Mouse (Mus musculus): ENCODE results near the gene Scd4. TPM values are rescaled to one million over a fixed set of nuclear protein-coding genes. Genes with fewer than 3 reads are reported as not detected.

Scd4 gene
- 0.39 TPM for polyA plus RNA-seq (2017; shearing (Covaris generic))

DNA sequence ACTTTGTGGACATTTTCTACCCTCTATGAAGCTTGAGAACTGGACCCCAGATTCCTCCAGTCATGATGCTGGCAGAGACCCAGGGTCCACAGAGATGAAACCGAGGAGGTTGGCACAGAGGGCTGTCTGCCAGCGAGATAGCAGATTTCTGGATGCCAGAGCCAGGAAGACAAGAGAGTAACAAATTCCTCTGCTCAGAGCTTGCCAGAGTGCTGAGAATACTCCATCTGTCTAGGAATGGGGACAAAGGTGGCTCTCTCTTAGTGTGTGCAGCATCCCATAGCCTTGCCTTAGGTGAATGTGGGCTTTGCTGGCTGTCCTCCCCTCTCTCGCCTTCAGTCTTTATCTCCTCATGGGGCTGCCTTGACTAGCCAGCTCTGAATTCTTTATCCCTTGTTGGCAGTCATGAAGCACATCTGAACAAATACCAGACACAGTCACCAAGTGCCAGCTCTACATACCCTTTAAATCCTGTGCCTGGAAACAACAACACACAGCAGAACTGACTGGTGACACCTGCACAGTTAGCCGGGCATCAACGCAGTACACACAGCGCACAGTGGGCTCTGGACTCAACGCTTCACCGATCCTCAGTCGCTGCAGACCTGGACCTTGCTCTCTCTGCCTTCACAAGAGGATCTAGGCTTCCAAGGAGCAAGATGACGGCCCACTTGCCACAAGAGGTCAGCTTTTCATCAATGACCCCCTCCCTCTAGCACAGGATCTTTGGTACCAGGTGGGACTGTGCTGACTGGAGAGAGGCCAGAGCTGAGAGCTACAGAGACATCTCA lies at the start of gene Scd4:
Gene Scd4, plus strand, starts transcription at position 260 of the 791 bp plus-strand sequence.

DNA sequence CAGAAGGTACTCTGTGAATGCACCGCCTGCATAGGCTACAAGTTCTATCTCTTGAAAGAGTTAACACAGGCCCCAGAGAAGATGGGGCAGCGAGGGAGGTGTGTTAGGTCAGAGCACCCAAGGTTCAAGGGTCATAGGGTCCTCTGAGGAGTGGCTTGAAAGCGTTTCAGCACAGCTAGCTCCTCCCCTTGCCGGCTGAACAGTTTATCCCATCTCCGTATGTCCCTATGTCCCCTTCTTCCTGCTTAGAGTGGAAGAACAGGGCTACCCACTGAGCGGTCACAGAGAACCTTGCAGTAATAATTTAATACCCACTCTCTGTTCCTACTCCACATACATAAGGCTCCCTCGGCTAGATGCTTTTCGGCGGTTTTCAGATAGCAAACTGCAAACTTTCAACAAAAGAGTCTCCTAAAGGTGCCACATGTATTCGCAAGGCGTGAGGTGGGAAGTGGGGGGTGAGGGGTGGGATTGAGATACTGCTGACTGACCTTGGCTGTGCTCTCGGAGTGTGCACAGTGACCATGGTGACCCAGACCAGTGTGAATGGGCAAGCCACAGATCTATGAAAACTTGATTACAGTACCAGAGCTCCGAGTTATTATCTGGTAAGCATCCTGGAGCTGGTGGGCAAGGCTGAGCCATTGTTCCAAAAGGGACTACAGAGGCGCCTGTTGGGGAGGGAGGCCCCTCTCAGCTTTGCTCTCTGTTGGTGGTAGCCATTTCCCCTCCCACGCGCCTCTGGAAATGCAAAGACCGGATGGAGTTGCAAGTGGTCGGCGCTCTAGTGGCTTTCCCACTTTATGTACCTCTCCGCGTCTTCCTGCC lies 39.7 kb upstream of the Scd4 start, which contains the start of gene Scd2:
Gene Scd2, plus strand, starts transcription at position 734 of the 828 bp plus-strand sequence.

Other genes starting within 250 kb of the Scd4 start
- 33.9 TPM for gene Chuk, start 225.6 kb upstream of the Scd4 start, polyA plus RNA-seq (2017; shearing (Covaris generic))
- gene Cwf19l1, start 197.2 kb upstream of the Scd4 start, polyA plus RNA-seq (2017; shearing (Covaris generic)) = 36.7 TPM
- gene Bloc1s2, start 186.6 kb upstream of the Scd4 start, polyA plus RNA-seq (2017; shearing (Covaris generic)) = 136 TPM
- not detected for gene Pkd2l1, start 140.7 kb upstream of the Scd4 start, polyA plus RNA-seq (2017; shearing (Covaris generic))
- not detected for gene Scd3, start 129.8 kb upstream of the Scd4 start, polyA plus RNA-seq (2017; shearing (Covaris generic))
- 100 TPM for gene Scd2, start 39.4 kb upstream of the Scd4 start, polyA plus RNA-seq (2017; shearing (Covaris generic))
- 0.99 TPM for gene Scd1, start 74.8 kb downstream of the Scd4 start, polyA plus RNA-seq (2017; shearing (Covaris generic))
- not detected for gene Wnt8b, start 160.4 kb downstream of the Scd4 start, polyA plus RNA-seq (2017; shearing (Covaris generic))
- 5.9 TPM for gene Sec31b, start 212.8 kb downstream of the Scd4 start, polyA plus RNA-seq (2017; shearing (Covaris generic))
- 10.7 TPM for gene Gm20538, start 219.7 kb downstream of the Scd4 start, polyA plus RNA-seq (2017; shearing (Covaris generic))
- gene Ndufb8, start 222.3 kb downstream of the Scd4 start, polyA plus RNA-seq (2017; shearing (Covaris generic)) = 337 TPM
- 47.0 TPM for gene Hif1an, start 229.8 kb downstream of the Scd4 start, polyA plus RNA-seq (2017; shearing (Covaris generic))